Mouse (Mus musculus) heart, embryonic 10.5 days (tissue): ENCODE measurements at regions not wholly inside any gene's neighbourhood (a gene's known extent, or its start where the extent isn't known, plus 50 kb on each side); places are given as distances from the start of the nearest gene placed in this dataset.
"Not testable (repeated sequence)": the region's sequence is repeated elsewhere in the genome, so short reads cannot be mapped to it uniquely, and the experiment has no call there.

ENCODE experiments used
- DNase-seq: peaks from one replicate; pipeline ENCODE4 v3.0.0-alpha.2; 2017; ENCODE audit warnings: low spot score
- H3K27ac ChIP-seq: fragments of 300-500 bp; sonication (generic); 2 replicates; pipeline ENCODE4 v1.5.1; 2016; ENCODE audit warnings: mild to moderate bottlenecking
- H3K27me3 ChIP-seq: fragments of 300-500 bp; sonication (generic); 2 replicates; pipeline ENCODE4 v1.6.1; 2016; ENCODE audit warnings: mild to moderate bottlenecking; ENCODE audit not compliant: poor library complexity, insufficient read depth, severe bottlenecking
- H3K36me3 ChIP-seq: fragments of 300-500 bp; sonication (generic); 2 replicates; pipeline ENCODE4 v1.6.1; 2016; ENCODE audit warnings: mild to moderate bottlenecking, moderate library complexity
- H3K4me1 ChIP-seq: fragments of 300-500 bp; sonication (generic); 2 replicates; pipeline ENCODE4 v1.6.1; 2016; ENCODE audit warnings: mild to moderate bottlenecking
- H3K4me3 ChIP-seq: fragments of 300-500 bp; sonication (generic); 2 replicates; pipeline ENCODE4 v1.5.1; 2016; ENCODE audit warnings: mild to moderate bottlenecking, moderate library complexity
- H3K9me3 ChIP-seq: fragments of 300-500 bp; sonication (generic); 2 replicates; pipeline ENCODE4 v1.6.1; 2016; ENCODE audit warnings: mild to moderate bottlenecking, moderate library complexity
- WGBS: fragments of 180-500 bp; shearing (Covaris S2); methylation state at CpG from one replicate; pipeline ENCODE4 v1.1.7; 2016; 5-methylcytosine and 5-hydroxymethylcytosine counted together

GRCm38 (mm10) chr4:22875392-22875791 lies 387.2 kb upstream of the Pou3f2 start:
- WGBS = 79% methylated on average over 3 of the region's 3 CpGs
- DNase-seq = no peak
- no peak overlapping the region for H3K4me3 ChIP-seq

GRCm38 (mm10) chr4:22836124-22836445 lies 347.9 kb upstream of the Pou3f2 start:
- Histone ChIP-seq H3K4me1 (peaks cover 7% of the 10 kb centered on the region; the same call in 1 of the 2 replicates), H3K4me3 (peak overlapping the region; percentile 18; the same call in 1 of the 2 replicates), H3K36me3 (no peaks in the 10 kb centered on the region), H3K27ac (peak overlapping the region; percentile 47; the same call in 1 of the 2 replicates), H3K9me3 (no peaks in the 10 kb centered on the region), H3K27me3 (no peaks in the 10 kb centered on the region)
- DNase-seq = no peak
- WGBS = 66% methylated on average over 7 of the region's 7 CpGs

More at GRCm38 (mm10) chr4:22875392-22875791, 387.2 kb upstream of the Pou3f2 start:
- no peaks in the 10 kb centered on the region for H3K9me3 ChIP-seq
- H3K36me3 ChIP-seq = no peaks in the 10 kb centered on the region
- no peaks in the 10 kb centered on the region for H3K4me1 ChIP-seq
- H3K27me3 ChIP-seq = no peaks in the 10 kb centered on the region
- H3K27ac ChIP-seq = no peak overlapping the region

- Histone ChIP-seq H3K9me3 (no peaks in the 10 kb centered on the region), H3K36me3 (no peaks in the 10 kb centered on the region), H3K4me3 (peak overlapping the region; percentile 18; the same call in 1 of the 2 replicates), H3K27ac (peak overlapping the region; percentile 47; the same call in 1 of the 2 replicates), H3K27me3 (no peaks in the 10 kb centered on the region), H3K4me1 (peaks cover 7% of the 10 kb centered on the region; the same call in 1 of the 2 replicates)
- 22% methylated on average over 9 of the region's 9 CpGs for WGBS
- no peak for DNase-seq
Observed at GRCm38 (mm10) chr4:22835381-22836123, 347.4 kb upstream of the Pou3f2 start.

GRCm38 (mm10) chr4:22833851-22834440 lies 345.8 kb upstream of the Pou3f2 start:
- 79% methylated on average over 1 of the region's 1 CpGs for WGBS
- Histone ChIP-seq H3K4me3 (no peak overlapping the region), H3K27ac (no peak overlapping the region)

GRCm38 (mm10) chr4:22803665-22804064 lies 315.5 kb upstream of the Pou3f2 start:
- no peak for DNase-seq

More at GRCm38 (mm10) chr4:22833851-22834440, 345.8 kb upstream of the Pou3f2 start:
- DNase-seq = no peak
- Histone ChIP-seq H3K27me3 (no peaks in the 10 kb centered on the region), H3K9me3 (no peaks in the 10 kb centered on the region), H3K36me3 (no peaks in the 10 kb centered on the region), H3K4me1 (peaks cover 7% of the 10 kb centered on the region; the same call in 1 of the 2 replicates)

GRCm38 (mm10) chr4:22792826-22793225 lies 304.7 kb upstream of the Pou3f2 start:
- H3K36me3 ChIP-seq = no peaks in the 10 kb centered on the region
- WGBS = 53% methylated on average over 1 of the region's 1 CpGs
- H3K4me3 ChIP-seq = no peak overlapping the region
- no peaks in the 10 kb centered on the region for H3K9me3 ChIP-seq
- H3K4me1 ChIP-seq = no peaks in the 10 kb centered on the region
- no peaks in the 10 kb centered on the region for H3K27me3 ChIP-seq
- H3K27ac ChIP-seq = no peak overlapping the region
- no peak for DNase-seq

More at GRCm38 (mm10) chr4:22803665-22804064, 315.5 kb upstream of the Pou3f2 start:
- H3K27me3 ChIP-seq = no peaks in the 10 kb centered on the region
- H3K4me3 ChIP-seq = no peak overlapping the region
- whole genome bisulfite sequencing = 31% methylated on average over 3 of the region's 3 CpGs
- no peaks in the 10 kb centered on the region; the same call in 1 of the 2 replicates for H3K4me1 ChIP-seq
- H3K9me3 ChIP-seq = no peaks in the 10 kb centered on the region
- H3K36me3 ChIP-seq = no peaks in the 10 kb centered on the region
- H3K27ac ChIP-seq = no peak overlapping the region

- no peak for DNase-seq
- Histone ChIP-seq H3K4me1 (no peaks in the 10 kb centered on the region), H3K27me3 (no peaks in the 10 kb centered on the region), H3K4me3 (no peak overlapping the region), H3K27ac (no peak overlapping the region), H3K9me3 (no peaks in the 10 kb centered on the region), H3K36me3 (no peaks in the 10 kb centered on the region)
- 74% methylated on average over 3 of the region's 3 CpGs for WGBS
Observed at GRCm38 (mm10) chr4:22787866-22788265, 299.7 kb upstream of the Pou3f2 start.

GRCm38 (mm10) chr4:22763026-22763425 lies 274.9 kb upstream of the Pou3f2 start:
- WGBS = 92% methylated on average over 4 of the region's 4 CpGs
- H3K4me3 ChIP-seq, H3K27ac ChIP-seq: not testable (repeated sequence)

More at GRCm38 (mm10) chr4:22763026-22763425, 274.9 kb upstream of the Pou3f2 start:
- H3K4me1 ChIP-seq, DNase-seq, H3K36me3 ChIP-seq, H3K9me3 ChIP-seq, H3K27me3 ChIP-seq: not testable (repeated sequence)
